Mouse (Mus musculus) erythroid progenitor cell, adult 5-6 weeks (primary cell): Measurements from ENCODE around the gene Slc2a2. TPM values are rescaled to one million over a fixed set of nuclear protein-coding genes. Genes with fewer than 3 reads are reported as not detected.

ENCODE experiments used
- ATAC-seq: replicated peaks from 2 replicates; pipeline ENCODE4 v1.8.0; 2016; ENCODE audit warnings: moderate number of reproducible peaks, mild to moderate bottlenecking, moderate TSS enrichment, inconsistent platforms; ENCODE audit not compliant: poor library complexity, low FRiP score, severe bottlenecking
- total RNA-seq, 2 experiments: library from RNA; stranded (forward) in 1 of 2; stranded (reverse) in 1 of 2; fragments of 150-400 nt in 1 of 2; fragments of 186-747, 209-891 nt in 1 of 2; gene quantifications; 2 replicates each; pipeline versions ENCODE4 v1.2.3 to v1.2.4; 2015 to 2017; ENCODE audit warnings: low replicate concordance in 2 of 2

Gene Slc2a2
- total RNA-seq (2015; ENCODE audit: low replicate concordance) (not detected in 2 replicates), total RNA-seq (2017; ENCODE audit: low replicate concordance) (not detected in 2 replicates)

DNA sequence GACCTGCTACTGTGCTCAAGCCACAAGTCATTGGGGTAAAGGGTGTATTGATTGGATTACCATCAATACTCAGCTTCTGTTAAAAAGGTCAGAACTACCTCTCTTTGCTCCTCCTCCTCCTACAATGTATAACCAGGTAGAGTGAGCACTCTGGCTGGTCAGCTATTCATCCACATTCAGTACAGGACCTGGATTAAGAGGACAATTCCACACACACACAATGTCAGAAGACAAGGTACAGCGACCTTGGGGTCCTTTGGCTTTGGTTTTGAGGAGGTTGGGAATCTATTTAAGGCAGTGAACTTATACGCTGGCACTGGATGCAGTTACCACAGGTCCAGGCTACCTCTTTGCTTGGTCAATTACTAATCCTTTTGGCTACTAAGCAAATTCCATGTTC, at the start of gene Slc2a2:
Slc2a2 (plus strand) TSS at position 107 of the 400 bp plus-strand sequence.
- no peak for ATAC-seq

DNA sequence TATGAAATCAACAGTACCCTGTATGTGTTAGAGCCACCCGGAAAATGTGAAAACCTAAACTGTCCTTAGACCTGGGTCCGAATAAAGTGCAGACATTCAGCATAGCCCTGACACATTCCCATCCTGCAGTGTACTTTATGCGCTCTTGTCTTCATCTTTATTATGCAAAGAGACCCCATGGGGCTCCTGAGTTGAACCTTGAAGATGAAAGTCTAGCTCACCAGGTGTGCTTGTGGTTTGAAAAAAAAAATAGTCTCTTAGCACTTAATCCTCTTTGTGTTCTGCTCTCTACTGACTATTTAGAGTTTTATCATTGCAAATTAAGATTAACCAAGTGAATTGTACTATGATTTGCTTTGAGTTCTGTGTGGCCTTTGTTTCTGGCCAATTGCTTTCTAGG, 45.1 kb upstream of the Slc2a2 start:
- ATAC-seq: no peak

DNA sequence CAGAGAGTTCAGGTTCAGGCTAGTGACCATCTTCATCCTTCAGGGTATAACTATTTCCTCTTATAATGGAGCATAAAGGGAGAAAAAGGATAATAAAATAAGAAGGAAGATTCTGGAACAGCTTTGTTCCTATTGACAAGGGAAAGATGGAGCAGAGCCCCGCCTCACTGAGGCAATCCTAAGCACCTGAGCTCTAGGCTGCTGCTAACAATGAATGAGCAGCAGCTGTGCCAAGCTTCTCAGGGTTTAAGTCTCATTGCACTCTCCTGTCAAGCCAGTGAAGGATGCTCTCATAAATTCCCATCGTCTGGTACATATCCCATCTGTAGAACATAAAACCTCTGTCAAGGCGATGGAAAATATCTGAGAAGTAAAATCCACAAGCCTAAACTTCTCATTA, 44.7 kb upstream of the Slc2a2 start:
- no peak for ATAC-seq

DNA sequence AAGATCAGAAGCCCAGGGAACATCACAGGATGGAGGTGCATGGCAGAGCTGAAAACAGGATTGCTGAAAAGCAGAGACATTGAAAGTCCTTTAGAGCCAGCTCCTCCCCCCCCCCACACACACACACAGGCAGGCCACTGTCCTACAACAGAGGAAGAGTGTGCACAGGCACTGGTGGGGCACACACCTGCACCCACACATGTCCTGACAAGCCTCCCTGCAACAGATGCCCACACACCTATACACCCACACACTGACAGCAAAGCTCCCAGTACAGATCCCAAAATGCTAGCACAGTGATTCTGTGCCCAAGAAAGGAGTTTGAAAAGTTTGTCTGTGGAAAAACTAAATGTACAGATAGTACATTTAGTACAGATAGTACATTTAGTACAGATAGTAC, 43.0 kb upstream of the Slc2a2 start:
- no peak for ATAC-seq

DNA sequence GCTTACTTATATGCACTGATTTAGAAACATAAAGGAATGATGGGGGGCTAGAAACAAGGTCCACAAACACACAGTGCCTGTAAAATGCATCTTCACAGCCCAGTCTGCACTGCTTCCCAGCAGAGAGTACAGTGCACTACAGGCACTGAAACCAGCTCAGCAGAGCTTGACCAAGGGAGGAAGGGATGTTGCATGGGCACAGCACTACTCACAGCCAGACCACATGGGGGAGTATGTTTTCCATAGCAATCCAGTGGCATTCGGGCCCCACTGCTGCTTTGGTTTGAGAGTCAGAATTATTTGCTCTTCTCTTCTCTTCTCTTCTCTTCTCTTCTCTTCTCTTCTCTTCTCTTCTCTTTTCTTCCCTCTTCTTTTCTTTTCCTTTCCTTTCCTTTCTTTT, 39.4 kb upstream of the Slc2a2 start:
- no peak for ATAC-seq

DNA sequence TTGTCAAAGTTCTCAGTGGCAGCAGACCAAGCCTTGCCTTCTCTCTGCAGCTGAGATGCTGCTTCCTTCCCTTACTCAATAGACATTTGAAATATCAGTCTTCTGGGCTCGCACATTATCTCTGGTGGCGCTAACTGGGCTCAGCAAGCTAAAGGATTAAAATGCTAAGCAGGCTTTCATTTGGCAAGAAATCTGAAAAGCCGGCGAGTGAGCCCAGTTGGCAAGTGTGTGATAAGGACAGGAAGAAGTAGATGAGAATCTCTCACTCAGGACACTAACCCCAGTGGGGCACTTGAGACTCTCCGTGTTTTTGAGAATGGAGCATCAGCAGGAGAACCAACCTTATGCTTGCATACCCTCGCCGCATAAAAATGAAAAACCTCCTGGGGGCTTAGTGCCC, 16.9 kb upstream of the Slc2a2 start:
- no peak for ATAC-seq

DNA sequence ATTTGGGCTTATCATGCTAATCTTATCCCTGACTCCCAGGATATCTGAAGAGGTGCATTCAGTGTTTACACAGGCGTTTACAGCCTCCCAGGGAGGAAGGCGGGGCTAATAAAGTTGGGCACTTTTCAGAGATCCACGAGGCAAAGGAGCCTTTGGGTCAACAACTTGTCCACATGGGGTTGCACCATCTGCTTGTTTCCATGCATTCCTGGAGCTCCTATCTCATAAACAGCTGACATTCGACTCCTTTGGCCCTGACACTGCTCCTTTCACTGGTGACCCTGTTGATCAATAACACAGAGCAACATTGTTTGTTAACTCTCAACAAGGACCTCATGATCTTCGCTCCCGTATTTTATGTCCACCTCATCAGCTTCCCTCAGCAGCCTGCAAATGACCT, 15.8 kb upstream of the Slc2a2 start:
- no peak for ATAC-seq

DNA sequence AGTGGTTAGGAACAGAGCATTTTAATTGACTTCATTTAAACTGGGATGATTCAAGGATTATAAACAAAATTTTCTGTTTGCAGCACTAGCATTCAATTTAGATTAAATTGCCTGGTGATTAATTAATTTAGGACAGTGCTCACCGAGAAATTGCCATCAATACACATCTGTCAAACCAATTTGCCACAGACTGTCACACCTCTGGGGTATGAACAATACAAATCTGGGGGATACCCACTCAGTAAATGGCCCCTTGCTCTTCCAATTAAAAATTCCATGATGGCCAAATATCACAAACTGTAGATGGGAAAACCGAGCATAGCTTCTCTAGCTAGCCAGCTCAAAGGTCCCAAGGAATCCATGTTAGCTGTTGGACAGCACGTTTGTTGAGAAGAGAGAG, 15.3 kb upstream of the Slc2a2 start:
- no peak for ATAC-seq

DNA sequence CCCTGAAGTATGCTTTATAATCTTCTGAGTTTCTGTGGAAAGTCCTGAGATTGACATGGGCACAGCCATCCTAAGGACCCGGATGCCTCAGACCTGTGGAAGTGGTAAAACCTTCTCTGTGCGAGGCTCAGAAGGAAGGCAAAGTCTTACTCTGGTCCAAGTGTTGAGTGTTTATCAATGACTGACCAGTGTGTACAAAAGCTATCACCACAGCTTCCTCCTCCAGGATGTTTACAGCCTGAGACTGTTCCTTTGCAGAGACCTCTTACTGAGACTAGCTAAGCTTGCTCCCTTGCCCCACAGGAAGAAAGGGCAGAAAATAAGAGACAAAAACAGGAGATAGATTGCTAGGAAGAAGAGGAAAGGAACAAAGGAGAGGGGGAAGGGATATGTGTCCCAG, 12.2 kb upstream of the Slc2a2 start:
- no peak for ATAC-seq

DNA sequence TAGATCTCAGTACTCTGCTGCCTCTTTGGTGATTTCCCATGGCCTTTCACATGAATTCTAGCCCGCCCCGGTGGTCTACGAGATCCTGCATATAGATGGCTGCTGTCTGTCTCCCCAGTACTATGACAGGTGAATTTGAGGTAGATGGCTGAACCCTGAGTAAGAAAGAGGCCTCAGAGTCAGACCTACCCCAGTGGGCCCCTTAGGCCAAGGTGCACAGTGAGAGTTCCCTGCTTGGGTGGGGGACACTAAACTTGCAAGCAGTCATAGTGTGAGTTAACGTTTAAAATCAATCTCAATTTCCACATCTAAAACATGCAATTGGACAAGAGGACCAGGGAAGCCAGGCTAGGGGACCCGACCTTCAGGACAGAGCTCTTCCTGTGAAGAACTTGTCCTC, 2.9 kb upstream of the Slc2a2 start:
- no peak for ATAC-seq

DNA sequence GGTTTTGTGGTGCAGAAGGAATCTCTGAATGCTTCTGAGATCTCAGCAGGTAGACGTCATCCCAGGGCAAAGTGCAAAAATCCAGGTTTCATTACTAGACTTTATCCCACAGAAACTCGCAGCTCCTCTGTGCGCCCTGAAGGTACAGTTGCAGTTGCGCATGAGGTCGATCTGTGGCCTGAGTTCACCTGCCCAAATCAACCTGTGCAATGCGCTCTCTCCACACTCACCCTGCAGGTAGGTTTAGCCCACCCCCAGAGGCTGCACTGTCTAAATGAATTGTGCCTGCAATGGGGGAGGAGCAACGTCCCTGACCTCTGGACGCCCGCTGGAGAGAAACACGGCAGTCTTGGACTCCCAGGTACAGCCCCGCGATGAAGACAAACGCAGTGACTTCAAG, 2.1 kb upstream of the Slc2a2 start:
- no peak for ATAC-seq

DNA sequence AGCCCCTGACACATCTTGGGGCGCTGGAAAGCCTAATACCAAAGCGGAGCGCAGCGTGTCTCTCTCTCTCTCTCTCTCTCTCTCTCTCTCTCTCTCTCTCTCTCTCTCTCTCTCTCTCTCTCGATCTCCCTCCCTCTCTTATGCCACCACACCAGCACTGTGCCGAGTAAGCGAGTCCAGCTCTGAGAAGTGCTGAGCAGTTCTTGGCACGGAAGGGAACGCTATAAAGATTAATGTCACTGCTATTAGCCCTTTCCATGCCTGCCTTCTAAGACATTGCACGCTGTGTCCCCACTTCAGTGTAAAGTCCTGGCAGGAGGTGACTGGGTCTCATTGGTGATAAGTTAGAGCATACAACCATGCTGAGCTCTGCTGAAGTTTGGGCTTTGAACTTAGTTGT, 1.5 kb upstream of the Slc2a2 start:
- ATAC-seq: no peak

DNA sequence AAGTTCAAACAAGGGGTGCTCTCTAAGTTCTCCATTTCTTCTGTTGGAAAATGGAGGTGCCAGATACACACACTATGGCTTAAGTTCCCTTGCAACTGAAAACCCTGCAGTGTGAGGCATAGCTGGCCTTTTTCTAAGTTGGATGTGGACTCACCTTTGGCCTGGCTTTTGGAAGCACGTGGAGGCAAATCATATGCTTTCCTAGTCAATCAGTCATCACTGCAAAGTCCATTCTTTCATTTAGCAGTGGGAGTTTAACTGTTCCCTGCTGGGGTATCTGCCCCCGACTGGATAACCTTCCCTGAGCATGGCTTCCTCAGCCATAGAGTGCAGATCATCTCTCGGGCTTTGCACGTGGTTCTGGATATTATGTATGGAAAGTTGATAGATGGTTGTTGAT, 1.9 kb downstream of the Slc2a2 start:
- 0 out of 2 replicates have a peak, but pooled peaks have one; percentile 34 for ATAC-seq

DNA sequence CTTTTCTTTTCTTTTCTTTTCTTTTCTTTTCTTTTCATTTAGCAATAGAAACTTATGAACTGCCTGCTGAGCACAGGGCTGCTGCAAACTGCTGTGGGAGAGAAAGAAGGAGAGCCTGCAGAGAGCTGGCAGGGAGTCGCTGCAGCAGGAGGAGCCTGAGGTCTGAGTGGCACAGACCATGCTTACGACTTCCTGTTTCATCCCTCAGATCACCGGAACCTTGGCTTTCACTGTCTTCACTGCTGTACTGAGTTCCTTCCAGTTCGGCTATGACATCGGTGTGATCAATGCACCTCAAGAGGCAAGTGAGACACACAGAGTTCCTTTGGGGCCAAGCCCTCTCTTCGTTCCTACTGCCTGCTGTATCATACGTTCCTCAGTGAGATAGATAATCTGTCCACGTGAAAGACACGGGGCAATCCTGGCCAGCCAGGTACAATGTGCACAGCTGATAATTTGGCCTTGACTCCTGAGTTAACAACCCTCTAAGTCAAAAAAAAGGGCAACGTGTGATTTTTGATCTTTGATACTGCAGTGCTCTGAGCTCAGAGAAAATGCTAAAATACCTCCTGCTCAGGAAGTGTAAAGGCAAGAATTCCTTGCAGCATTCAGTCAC, 7.9 kb downstream of the Slc2a2 start:
- ATAC-seq: no peak

DNA sequence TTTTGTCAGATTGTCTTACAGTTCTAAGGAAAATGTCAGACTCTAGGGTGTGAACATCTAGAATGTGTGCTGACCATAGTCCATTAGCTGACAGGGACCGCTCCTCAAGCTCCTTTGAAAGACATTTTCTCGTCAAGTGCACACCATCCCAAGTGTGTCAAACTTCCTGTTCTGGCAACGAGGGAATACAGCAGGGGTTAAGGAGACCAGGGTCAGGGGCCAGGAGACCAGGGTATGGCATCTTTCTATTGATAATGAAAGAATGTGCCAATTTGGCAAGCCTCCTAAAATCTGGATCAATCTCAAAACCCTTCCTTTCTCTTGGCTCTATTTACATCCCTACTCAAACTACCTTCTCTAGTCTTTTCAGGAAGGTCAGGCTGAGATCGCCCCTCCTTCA, 9.0 kb downstream of the Slc2a2 start:
- ATAC-seq: no peak

DNA sequence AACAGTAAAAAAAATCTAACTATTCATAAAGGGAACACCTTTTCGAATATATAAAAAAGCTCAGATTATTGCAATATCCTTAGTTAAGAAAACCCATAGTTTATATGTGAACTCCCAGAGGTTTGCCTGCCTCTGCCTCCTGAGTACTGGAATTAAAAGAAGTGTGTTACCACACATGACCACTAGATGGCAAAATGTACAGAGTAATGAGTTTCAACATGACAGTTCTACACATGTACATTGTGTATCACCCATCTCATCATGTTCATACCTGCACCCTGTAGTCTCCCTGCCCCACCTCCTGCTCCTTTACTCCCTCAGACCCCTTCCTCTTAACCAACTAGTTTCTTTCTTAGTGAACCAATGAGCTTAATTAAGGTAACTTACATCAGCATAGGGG, 12.0 kb downstream of the Slc2a2 start:
- ATAC-seq: peak; percentile 67; the same call in 1 of the 2 replicates

DNA sequence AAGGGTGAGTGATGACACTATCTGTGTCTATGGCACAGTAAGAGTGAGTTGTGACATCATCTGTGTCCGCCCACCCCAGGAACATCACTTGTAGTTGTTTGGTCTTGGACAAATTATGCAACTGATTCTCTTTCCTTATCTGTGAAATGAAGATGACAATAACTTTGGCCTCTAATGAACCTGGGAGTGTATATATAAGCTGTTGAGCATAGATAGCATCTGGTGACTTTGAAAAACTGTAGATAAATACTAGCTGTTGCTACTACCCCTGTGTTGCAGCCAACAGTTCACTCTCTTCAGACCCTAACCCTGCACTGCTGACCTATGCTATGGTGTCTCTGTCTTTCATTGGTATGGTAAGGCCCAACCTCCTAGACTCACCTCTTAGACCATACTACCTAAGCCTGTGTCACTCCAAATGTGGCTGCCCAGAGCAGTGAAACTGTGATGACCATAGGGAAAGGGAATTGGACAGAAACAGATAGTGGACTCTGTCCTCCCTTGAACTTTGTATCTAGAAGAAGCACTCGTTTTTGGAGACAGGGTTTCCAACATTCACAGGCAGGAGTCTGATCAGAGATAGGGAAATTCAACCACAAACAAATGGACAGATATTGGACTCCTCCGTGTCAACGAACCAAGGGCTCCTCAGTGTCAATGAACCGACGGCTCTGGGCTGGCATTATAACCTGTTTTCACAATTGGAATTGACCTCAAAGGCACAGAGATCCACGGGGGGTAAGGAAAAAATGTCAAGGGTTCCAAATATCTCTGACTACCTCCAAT, 16.4 kb downstream of the Slc2a2 start:
- no peak for ATAC-seq

DNA sequence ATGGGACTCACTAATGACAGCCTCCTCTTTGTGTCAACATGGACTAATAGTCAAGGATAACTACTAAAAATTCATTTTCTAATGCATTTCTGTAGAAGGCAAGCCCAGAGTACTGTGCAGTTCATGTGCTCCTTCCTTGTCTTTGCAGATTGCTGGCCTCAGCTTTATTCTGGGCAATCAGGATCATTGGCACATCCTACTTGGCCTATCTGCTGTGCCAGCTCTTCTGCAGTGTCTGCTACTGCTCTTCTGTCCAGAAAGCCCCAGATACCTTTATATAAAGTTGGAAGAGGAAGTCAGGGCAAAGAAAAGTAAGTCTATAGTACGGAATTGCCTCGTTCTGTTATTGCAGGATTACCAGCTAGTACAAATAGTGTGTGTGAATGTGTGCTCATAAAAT, 20.8 kb downstream of the Slc2a2 start:
- ATAC-seq: no peak

DNA sequence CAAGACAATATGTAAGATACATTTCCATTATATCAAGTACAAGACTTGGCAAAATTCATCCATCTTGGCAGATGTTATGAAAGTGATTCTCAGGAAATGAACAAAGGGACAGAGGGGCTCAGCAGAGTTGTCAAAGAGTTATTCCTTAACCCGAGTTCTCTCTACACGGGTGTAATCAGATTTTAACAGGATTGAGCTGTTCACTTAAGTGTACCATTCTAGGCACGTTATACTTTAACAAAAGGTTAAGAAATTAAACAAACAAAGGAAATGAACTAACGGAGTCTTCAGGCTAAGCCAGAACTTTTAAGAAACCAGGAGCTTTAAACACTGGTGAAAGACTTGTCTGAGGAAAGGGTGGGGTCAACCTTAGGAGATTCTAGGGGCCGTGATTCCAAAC, 23.5 kb downstream of the Slc2a2 start:
- no peak for ATAC-seq

DNA sequence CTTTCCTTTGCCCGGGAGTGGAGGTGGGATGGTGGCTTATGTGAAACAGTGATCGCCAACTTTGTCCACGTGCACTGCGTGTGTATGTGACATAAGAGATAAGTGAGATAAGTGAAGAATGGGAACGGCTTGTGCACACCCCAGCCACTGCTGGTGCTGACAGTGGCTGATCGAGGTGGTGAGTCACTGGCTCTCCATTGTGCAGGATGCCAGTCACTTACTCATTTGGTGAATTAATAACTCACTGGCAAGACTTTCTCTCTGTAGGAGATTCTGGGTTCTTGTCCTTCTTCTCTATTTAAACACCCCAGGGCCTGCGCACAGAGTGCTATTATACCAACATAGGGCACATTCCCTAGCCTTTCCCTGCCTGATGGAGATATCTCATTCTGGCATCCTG, 24.1 kb downstream of the Slc2a2 start:
- no peak for ATAC-seq

DNA sequence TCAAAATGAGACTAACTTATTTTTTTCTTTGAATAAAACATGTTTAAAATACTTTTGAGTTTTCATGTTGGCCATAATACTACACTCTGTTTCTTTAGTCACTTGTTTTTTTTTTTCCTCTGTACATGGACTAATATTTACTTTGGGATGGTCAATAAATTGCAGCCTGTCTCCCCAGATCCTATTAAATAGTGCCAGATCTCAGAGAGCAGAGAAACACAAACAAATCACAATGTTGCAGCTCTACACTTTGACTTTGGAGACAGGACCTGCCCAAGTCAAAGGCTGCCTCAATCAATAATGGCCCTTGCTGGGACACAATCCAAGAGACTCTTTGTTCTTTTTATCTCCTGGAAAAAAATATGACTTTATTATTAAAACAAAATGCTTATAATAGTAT, 24.8 kb downstream of the Slc2a2 start:
- no peak for ATAC-seq

DNA sequence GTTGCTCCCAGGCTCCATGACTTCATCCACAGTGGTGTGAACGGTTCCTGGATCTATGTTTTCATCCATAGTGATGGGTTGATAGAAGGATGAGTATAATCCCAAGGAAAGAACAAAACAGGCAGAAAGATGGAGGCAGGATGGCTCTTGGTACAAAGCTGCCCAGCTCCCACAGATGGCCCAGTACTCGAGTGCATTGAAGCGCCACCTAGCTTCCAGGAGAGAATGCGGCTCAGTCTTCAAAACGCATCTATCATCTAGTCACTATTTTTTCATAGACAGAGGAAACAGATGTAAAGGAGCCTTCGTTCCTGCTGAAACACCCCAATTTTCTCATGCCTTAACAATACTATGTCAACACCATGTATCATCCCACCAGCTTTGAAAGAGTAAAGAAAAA, 25.8 kb downstream of the Slc2a2 start:
- no peak for ATAC-seq
